Mouse (Mus musculus) CD4-positive helper T cell, adult 2 months (primary cell): ENCODE results near the gene Top1.
A peak's percentile ranks its signal among the peaks of the same experiment; 100 is the strongest.

Experiments
- DNase-seq: peaks from one replicate; pipeline ENCODE4 v3.0.0-alpha.2; 2012; ENCODE audit warnings: low read depth, missing footprints, low spot score

The Top1 gene

GRCm38 (mm10) chr2:160645614-160646137 is at the start of gene Top1:
TSS of gene Top1 (plus strand) at chr2:160645888.
- DNase-seq = peak; percentile 99

- peak; percentile 72 for DNase-seq
Observed at GRCm38 (mm10) chr2:160597582-160598281, 48.0 kb upstream of the Top1 start.

GRCm38 (mm10) chr2:160601805-160602204 is 43.9 kb upstream of the Top1 start:
- peak; percentile 43 for DNase-seq

GRCm38 (mm10) chr2:160603154-160603933 is 42.3 kb upstream of the Top1 start:
- DNase-seq = no peak

GRCm38 (mm10) chr2:160610012-160610411 is 35.7 kb upstream of the Top1 start:
- no peak for DNase-seq

- DNase-seq = no peak
Observed at GRCm38 (mm10) chr2:160613186-160613919, 32.3 kb upstream of the Top1 start.

- DNase-seq = no peak
Observed at GRCm38 (mm10) chr2:160617741-160618140, 27.9 kb upstream of the Top1 start.

- DNase-seq = no peak
Observed at GRCm38 (mm10) chr2:160618619-160619220, 27.0 kb upstream of the Top1 start.

GRCm38 (mm10) chr2:160619300-160619699 is 26.4 kb upstream of the Top1 start:
- no peak for DNase-seq

- no peak for DNase-seq
Observed at GRCm38 (mm10) chr2:160619831-160620230, 25.9 kb upstream of the Top1 start.

GRCm38 (mm10) chr2:160620279-160620963 is 25.3 kb upstream of the Top1 start:
- DNase-seq = no peak

GRCm38 (mm10) chr2:160621001-160621448 is 24.7 kb upstream of the Top1 start:
- DNase-seq = no peak

GRCm38 (mm10) chr2:160621661-160622211 is 24.0 kb upstream of the Top1 start:
- DNase-seq = no peak

GRCm38 (mm10) chr2:160622646-160623045 is 23.0 kb upstream of the Top1 start:
- DNase-seq = no peak

GRCm38 (mm10) chr2:160623745-160624144 is 21.9 kb upstream of the Top1 start:
- no peak for DNase-seq

- no peak for DNase-seq
Observed at GRCm38 (mm10) chr2:160627207-160628025, 18.3 kb upstream of the Top1 start.

GRCm38 (mm10) chr2:160628055-160628454 is 17.6 kb upstream of the Top1 start:
- DNase-seq = no peak

- no peak for DNase-seq
Observed at GRCm38 (mm10) chr2:160628666-160629527, 16.8 kb upstream of the Top1 start.

- DNase-seq = no peak
Observed at GRCm38 (mm10) chr2:160629528-160629830, 16.2 kb upstream of the Top1 start.
